Mouse (Mus musculus): ENCODE results near the gene Dlg1.
A peak's percentile ranks its signal among the peaks of the same experiment; 100 is the strongest.

Gene Dlg1

DNA sequence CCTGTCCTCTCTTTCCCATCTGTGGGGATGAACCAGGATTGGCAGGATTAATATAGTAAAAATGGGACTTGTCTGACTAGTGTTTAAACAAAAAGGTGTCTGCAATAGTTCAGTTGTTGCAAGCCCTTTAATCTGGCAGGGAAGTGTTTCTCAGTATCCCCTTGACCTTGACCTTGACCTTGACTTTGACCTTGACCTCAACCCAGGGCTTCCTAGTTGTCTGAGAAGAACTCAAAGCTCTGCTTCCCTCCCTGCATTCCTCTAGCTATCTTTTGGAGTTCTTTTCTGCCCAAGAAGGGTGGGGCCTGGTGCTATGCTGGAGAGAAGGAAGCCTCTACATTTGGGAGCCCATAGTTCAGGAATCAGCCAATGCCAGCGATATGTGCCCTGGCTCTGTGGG lies 238.6 kb downstream of the Dlg1 start:
- no peak for DNase-seq (ENCODE audit: inconsistent age in 2 of 2, low spot score in 1 of 2)

DNA sequence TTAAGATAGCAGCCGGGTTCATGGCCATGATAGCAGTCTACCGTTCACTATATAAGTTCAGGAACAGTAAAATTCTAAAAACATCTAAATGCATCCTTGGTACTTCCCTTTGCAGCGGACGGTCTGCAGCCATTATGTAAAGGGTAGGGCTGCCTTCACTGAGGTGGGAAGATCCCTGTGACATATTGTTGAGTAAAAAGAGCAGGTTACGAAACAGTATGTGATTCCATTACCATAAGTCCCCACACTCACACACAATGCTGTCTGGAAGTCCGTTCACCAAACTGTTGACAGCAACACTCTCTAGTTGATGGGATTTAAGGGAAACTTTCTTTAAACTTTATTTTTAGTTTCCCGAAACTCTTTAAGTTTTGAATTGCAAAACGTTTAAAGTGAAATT lies 240.0 kb downstream of the Dlg1 start:
- no peak for DNase-seq (ENCODE audit: inconsistent age in 2 of 2, low spot score in 1 of 2)

GRCm38 (mm10) chr16:31905331-31905730 lies 242.1 kb downstream of the Dlg1 start:
- DNase-seq (ENCODE audit: inconsistent age in 2 of 2, low spot score in 1 of 2), result no peak

- peak; percentile 44 to 72 for DNase-seq (ENCODE audit: inconsistent age in 2 of 2, low spot score in 1 of 2)
Measured at GRCm38 (mm10) chr16:31905891-31906825, 242.9 kb downstream of the Dlg1 start.

DNA sequence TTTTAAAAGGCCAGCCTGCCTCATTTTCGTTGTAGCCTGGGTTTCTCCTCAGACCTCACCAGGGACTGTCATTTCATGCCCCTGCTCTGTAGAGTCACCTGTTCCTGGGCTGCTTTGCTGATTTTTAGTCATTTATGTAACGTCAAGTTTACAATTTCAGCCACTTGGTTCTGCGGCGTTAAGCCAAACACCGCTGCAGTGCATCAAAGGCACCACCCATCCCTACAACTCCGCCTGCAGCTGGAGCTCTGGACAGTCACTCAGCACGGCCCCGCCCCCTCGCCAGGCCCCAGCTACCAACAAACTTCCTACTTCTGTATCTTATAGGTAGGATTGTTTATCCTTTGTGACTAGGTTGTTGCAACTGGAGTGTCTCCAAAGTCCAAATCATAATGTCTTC lies 243.7 kb downstream of the Dlg1 start:
- DNase-seq (ENCODE audit: inconsistent age in 2 of 2, low spot score in 1 of 2), result peak; percentile 33 to 73

DNA sequence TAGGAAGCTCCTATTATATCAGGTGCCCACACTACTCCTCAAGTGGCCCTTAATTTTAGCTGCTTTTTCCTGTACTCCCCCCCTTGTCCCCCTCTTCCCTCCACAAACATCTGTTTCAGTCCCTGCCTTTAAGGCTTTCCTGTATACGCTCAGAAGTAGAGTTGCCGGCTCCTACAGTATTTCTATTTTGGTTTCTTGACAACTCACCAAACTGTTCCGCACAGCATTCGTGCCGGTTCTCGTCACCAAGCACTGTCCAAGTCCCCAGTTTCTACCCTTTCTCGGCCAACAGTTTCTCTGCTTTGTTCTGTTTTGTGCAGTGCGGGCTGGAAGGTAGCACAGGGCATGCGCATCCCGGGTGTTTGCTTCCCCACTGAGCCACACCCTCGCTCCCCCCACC lies 245.7 kb downstream of the Dlg1 start:
- DNase-seq (ENCODE audit: inconsistent age in 2 of 2, low spot score in 1 of 2), result no peak

DNA sequence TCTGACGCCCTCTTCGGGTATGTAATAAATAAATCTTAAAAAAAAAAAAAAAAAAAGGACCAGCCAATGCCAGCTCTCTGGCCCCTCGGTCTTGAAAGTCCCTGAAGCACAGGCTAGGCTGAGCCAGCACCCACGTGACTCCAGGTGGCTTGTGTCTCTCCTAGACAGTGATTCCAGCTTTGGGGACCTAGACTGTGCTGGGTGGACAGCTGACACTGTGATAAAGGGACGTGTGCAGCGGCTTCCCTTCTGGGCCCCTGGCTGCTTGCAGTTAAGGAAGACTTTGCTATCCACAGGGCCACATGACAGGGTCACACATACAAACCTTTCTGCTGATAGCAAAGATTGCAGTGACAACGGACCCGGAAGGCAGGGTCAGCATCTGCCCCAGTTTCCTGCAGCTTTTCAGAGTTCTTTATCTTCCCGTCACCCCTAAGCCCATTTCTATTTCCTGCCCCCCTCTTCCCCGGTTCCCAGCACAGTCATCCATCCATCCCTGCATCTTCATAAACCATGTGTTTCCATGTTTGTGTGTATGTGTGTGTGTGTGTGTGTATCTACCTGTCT lies 247.1 kb downstream of the Dlg1 start:
- DNase-seq (ENCODE audit: inconsistent age in 2 of 2, low spot score in 1 of 2), result no peak

GRCm38 (mm10) chr16:31917776-31918175 lies 254.5 kb downstream of the Dlg1 start:
- DNase-seq (ENCODE audit: inconsistent age in 2 of 2, low spot score in 1 of 2), result peak in 1 of 2 experiments; percentile 67

GRCm38 (mm10) chr16:31918248-31918724 lies 255.0 kb downstream of the Dlg1 start:
- DNase-seq (ENCODE audit: inconsistent age in 2 of 2, low spot score in 1 of 2), result peak; percentile 76 to 92

GRCm38 (mm10) chr16:31924368-31924767 lies 261.1 kb downstream of the Dlg1 start:
- DNase-seq (ENCODE audit: inconsistent age in 2 of 2, low spot score in 1 of 2), result no peak
